Mouse (Mus musculus) spleen, postnatal 4 days (tissue): ENCODE data around the gene Lama4.

Experiments
- DNase-seq, 2 experiments: peaks; one replicate each; pipeline ENCODE4 v3.0.0; 2022; ENCODE audit warnings: low spot score in 2 of 2

Lama4 gene

DNA sequence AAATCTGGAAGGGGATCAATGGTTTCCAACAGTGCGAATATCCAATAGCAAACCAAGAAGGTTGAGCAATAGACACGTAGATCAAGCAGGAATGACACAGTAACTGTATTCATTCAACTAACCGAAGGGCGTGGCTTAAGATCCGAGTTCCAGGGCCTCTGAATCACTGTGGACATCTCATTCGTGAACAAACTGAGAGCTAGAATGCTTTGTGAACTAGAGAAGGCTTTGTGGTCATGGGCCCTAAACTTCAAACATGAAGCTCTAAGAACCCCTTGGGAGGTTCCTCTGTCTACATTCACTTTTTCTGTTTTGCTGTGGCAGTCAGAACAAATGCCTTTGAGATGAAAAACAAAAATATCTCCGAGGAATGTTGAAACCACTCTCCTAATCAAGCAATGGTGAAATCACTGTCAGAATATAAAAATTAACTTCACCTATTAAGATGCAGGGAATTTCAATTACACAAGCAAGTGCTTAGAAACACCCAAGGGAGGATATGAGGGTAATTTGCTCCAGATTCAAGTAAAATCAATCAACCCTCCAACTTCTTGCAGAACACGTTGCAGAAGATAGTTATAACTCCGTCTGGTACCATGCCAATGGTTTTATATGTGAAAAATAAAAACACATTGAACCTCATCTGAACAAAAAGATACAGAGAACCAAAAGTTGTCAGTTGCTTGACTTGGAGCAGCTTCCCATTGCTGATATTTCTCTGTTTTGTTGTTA is 29.6 kb downstream of the Lama4 start:
- no peak for DNase-seq

DNA sequence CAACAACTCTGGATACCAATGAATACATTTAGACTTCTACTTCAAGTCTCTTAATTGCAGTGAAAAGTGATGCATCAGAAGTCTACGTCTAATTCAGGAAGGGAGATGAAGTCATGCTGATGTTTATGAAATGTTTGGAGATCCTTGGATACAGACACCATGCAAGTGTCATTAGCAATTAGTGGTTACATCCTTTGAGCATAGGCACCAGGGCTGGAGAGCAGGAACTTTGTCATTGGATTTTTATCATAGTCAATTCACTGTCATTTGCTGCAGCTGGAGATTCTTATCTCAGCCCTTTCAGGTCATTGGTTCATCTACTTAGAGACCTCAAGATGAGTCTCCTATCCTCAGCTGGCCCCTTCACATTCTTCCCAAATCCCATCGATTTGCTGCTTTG is 30.6 kb downstream of the Lama4 start:
- no peak for DNase-seq

DNA sequence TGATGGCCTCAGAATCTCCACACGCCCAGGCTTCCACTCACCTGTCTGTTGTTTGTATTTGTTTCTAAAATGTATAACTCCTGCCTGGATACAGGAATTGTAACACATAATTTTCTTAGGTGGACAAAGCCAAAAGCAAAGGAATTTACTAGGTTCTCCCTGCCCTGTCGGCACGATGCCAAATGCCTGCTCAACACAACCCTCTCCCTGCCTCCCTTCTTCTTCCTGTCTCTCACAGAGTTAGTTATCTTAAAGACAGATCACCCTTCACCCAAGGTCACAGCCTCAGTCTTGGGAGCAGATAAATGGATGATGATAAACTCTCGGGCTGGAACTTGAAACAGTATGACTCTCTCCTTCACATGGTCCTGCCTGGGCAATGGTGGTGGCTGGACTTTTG is 35.6 kb downstream of the Lama4 start:
- no peak for DNase-seq

- DNase-seq, result no peak
Measured at GRCm38 (mm10) chr10:39002521-39002920, 37.2 kb downstream of the Lama4 start.

- no peak for DNase-seq
Measured at GRCm38 (mm10) chr10:39003520-39003919, 38.2 kb downstream of the Lama4 start.

DNA sequence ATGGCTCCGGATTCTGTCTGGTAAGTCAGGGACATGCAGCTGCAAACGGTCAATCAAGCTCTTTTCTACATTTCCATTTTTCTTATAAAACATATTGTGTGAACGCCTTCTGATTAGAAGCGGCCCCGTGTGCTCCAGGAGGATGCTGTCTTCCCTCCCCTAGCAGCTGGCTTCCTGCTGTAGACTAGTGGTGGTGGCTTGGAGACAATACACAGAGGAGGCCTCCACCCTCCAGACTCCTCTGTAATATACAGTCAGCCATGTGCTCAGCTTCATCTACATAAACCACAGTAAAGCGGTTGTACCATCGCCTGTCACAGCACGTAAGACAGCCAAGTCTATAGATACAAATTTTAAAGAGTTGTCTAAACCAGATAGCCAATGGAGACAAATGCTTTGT is 40.2 kb downstream of the Lama4 start:
- DNase-seq, result no peak

GRCm38 (mm10) chr10:39006433-39007105 is 41.3 kb downstream of the Lama4 start:
- no peak for DNase-seq

DNA sequence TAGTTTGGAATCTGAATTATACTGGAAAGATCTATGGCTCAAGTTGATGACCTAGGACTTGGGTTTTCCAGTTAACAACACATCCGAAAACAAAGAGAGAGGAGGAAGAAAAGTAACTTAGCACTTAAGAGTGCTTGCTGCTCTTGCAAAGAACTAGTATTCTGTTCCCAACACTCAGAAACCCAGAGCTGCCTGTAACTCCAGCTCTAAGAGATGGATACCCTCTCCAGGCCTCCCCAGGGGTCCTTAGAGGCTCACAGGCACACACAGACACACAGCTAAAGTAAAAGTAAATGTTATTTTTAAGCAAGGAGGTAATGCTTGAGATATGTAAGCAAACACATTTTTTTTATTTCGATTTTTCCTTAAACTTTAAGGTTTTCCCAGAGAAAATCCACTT is 49.5 kb downstream of the Lama4 start:
- no peak for DNase-seq

DNA sequence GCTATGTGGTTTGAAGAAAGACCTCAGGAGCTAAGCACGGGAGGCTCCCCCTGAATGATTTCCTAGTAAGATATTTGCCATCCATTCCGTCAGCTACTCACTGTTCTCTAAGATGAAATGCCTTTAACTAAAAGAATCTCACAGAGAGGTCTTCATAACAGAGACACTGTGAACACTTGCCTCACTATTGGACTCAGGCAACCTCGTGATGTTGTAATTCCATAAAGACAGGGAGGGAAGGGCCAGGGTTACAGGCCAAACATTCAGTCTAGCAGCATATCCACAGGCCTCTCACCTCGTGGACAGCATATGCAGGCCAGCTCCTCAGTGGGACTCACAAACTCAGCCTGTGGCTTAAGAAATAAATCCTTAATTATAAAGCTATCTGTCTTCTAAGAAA is 52.7 kb downstream of the Lama4 start:
- no peak for DNase-seq

DNA sequence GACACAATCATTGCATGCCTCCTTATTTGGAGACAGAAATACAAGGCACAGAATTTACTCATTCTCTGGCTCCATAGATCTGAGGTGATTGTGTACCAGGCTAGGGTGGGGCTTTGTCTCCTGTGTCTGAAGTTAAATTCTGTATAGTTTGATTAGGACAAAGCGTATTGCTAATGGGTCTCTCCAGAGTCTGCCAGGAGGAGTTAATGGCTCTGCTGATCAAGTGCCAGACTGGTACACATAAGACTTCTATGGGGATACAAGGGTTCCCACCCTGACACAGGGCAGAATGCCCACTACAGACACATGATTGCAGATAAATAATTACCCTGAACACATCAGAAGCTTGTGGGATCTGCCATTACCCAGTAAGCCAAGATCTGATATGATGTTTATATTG is 53.3 kb downstream of the Lama4 start:
- no peak for DNase-seq

GRCm38 (mm10) chr10:39023618-39024256 is 58.4 kb downstream of the Lama4 start:
- no peak for DNase-seq

DNA sequence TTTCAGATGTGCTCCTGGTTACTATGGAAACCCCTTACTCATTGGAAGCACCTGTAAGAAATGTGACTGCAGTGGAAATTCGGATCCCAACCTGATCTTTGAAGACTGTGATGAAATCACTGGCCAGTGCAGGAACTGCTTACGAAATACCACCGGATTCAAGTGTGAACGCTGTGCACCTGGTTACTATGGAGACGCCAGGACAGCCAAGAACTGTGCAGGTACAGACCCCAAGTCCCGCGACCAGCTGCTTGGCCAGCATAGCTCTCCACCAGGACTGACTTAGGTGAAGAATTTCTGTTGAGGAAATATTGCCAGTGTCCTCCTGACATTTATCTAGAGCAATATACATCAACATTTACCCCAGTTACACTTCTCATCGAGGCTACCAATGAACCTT is 61.2 kb downstream of the Lama4 start:
- DNase-seq, result no peak

DNA sequence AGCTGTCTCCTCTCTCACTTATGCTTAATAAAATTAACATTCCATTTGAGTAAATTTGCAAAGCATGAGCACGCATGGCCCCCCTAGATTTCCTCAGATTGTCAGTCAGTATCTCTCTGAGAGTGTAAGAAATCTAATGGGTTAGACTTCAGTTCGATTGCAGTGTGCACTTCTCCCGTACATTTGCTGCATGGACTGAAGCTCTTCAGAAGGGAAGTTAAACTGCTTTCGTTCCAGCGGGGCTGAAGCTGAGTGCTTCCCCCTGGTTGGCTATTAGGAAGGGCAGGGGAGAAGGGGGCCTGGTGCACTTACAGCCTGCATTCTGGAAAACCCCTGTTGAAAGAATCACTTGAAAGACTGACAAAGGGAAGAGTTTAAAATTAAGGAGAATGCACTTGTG is 61.7 kb downstream of the Lama4 start:
- no peak for DNase-seq

GRCm38 (mm10) chr10:39028403-39028802 is 63.1 kb downstream of the Lama4 start:
- no peak for DNase-seq

- no peak for DNase-seq
Measured at GRCm38 (mm10) chr10:39029297-39030147, 64.2 kb downstream of the Lama4 start.

DNA sequence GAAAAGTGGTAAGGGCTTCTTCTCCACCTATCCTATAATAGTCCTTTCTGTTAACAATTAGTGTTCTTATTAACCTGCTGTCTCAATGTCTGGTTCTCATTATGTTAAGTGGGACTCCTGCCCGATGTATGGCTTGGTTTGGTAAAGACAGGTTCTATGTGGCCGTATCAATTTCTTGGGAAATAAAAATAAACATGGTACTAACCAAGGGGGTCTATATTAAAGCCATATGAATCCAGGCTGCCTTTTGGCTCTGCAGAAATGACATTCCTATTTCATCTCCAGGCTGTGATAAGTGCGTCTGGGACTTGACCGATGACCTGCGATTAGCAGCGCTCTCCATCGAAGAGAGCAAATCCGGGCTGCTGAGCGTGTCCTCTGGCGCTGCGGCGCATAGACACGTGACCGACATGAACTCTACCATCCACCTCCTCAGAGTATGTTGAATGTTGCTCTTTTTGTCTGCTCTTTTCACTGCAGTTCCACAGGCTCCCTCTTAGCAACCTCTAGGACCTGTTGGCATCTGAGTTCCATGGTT is 64.9 kb downstream of the Lama4 start:
- DNase-seq, result no peak

GRCm38 (mm10) chr10:39039564-39039963 is 74.2 kb downstream of the Lama4 start:
- no peak for DNase-seq

DNA sequence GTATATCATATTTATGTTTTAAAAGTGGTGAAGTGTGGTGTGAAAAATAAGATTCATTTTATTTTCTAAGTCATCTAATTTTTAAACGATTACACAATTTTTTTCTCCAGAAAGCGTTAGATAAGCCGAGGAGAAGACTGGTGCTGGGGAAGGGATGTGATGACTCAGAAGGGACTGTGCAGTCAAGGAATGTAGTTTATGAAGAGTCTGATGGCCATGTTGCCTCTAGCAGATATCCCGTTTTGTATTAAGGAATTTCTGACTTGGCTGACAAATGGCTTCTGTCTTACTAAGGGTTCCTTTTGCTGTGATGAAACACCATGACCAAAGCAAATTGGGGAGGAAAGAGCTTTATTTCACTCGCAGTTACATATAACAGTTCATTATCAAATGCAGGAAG is 74.7 kb downstream of the Lama4 start:
- no peak for DNase-seq

GRCm38 (mm10) chr10:39044476-39044995 is 79.2 kb downstream of the Lama4 start:
- no peak for DNase-seq

DNA sequence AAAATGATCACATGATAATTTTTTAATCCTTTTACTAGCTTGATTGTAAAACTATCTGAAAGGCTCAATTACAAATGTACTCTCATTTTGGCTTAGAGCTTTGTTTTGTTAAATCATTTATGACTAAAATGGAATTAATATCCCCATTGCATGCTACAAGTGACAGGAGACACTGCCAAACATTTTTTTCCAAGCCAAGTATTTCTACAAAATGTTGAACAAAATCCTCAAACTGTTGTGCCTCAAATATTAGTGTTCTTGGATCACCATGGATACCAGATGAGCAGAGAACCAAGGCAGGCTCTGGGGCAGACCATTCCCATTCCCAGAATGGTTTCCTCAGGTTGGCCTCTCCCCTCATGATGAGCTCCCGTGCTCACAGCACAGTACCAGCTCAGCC is 79.8 kb downstream of the Lama4 start:
- no peak for DNase-seq

GRCm38 (mm10) chr10:39047775-39048174 is 82.5 kb downstream of the Lama4 start:
- DNase-seq, result no peak
